Mouse (Mus musculus) v-Abl transformed pro-B cells (cell line): ENCODE results near the gene Micu1.

Experiments
- in situ Hi-C, 2 experiments: fragments of 400-800 bp; cut with MboI; formaldehyde crosslinking; loops; one replicate each; pipeline ENCODE4 v1.15.1; 2025; ENCODE audit not compliant: unreplicated experiment in 2 of 2

Micu1 gene

GRCm38 (mm10) chr10:59800159-59800558 lies 97.9 kb downstream of the Micu1 start:
- in situ Hi-C loops = loop anchor here in 1 of 2 experiments (25.0 kb wide), 1 partner anchor 338 kb away; no protein-coding TSS in a partner anchor

DNA sequence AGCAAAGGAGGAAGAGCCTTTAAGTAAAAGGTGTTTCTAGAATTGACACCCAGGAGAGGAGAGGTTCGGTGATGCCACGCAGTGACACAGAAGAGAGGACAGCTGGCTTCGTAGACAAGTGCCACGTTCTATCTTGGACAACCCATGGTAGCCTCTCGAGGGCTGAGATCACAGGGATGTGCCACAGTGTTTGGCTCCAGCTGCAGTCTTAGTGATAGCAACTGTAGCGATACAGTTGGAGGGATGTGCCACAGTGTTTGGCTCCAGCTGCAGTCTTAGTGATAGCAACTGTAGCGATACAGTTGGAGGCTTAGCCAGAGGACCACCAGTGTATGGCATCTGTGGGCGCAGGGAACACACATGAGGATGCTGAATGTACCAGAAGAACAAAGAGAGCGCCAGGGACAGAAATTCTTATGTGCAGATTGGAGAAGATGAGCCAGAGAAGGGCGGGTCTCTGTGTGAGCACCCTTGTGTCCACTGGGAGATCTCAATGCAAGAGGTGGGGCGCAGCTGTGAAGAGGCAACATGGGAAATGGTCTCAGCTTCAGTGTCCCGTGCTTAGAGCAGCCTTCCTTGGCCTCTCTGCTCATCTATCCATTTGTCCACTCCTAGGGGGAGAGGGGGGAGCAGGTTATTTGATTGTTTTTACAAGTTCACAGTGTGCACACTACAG lies 98.7 kb downstream of the Micu1 start:
- in situ Hi-C loops = loop anchor here in 1 of 2 experiments (25.0 kb wide), 1 partner anchor 339 kb away; no protein-coding TSS in a partner anchor

GRCm38 (mm10) chr10:59808677-59809076 lies 106.4 kb downstream of the Micu1 start:
- in situ Hi-C loops = loop anchor here in 1 of 2 experiments (25.0 kb wide), 1 partner anchor 346 kb away; no protein-coding TSS in a partner anchor

GRCm38 (mm10) chr10:59809991-59810574 lies 107.8 kb downstream of the Micu1 start:
- in situ Hi-C loops = loop anchor here (5.0 to 25.0 kb wide), 2 partner anchors 348 to 358 kb away; no protein-coding TSS in a partner anchor

- in situ Hi-C loops = loop anchor here (5.0 to 25.0 kb wide), 2 partner anchors 351 to 361 kb away; no protein-coding TSS in a partner anchor
Measured at GRCm38 (mm10) chr10:59812939-59813338, 110.7 kb downstream of the Micu1 start.

GRCm38 (mm10) chr10:59813759-59814158 lies 111.5 kb downstream of the Micu1 start:
- in situ Hi-C loops = loop anchor here (5.0 to 25.0 kb wide), 2 partner anchors 351 to 361 kb away; no protein-coding TSS in a partner anchor

DNA sequence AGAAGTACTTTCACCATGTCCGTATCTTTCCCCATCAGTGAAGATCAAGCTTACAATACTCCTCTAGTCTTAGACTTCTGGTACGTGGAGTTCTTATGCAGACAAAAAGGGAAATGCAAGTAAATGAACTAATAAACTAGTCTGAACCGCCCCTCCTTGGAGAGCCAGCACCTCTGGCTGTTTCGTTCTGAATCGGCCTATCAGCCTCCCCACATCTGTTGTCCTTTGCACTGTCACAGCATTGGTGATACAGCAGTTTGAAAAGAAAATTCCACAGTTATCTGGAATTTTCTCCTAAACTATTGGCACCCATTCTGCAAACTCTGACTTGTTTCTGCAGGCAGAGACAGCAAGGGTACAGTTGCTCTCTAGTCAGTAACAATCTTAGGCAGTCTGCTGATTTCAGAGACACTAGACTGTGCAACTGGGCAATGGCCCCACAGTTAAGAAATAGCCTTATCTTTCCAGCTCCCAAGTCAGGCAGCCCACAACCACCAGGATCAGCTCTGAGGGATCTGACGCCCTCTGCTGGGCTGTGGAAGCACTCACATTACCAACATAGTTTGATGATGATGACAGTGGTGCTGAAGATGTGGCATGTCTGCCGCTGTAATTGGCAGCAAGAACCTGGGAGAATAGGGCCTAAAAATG lies 112.4 kb downstream of the Micu1 start:
- in situ Hi-C loops = loop anchor here (5.0 to 25.0 kb wide), 2 partner anchors 352 to 362 kb away; no protein-coding TSS in a partner anchor

DNA sequence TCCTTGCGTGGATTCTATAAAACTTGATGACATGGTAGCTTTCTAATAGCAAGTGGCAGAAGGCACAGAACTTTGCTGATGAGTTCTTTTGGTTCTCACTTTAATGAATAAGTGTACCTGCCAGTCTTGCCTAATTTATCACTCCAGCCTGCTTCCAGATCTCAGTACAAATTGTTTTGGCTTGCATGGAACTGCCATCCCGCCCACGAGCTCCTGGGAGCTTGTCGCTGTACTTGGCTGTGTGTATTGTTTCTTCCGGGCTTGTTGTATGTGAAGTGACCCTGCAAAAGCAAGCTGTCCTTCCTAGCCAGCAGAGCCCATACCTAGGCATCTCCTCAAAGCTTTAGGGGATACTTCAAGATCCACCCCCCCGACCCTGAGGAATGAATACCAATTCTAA lies 114.3 kb downstream of the Micu1 start:
- in situ Hi-C loops = loop anchor here in 1 of 2 experiments (25.0 kb wide), 1 partner anchor 354 kb away; no protein-coding TSS in a partner anchor

DNA sequence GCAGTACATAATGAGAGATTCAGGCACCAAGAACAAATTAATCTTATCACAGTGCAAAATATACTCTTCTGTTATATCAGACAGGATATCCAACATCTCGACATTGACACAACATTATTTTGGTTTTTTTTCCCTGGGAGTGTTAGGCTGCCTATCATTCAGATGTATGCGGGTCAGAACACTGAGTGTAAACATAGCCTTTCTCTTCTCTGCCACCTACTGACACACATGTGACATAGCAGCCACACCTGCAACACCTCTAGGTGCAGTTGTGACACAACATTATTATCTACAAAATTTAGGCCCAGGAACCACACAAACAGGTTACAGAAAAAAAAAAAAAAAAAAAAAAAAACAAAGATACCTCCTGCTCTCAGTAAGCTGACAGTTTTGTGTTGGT lies 115.3 kb downstream of the Micu1 start:
- in situ Hi-C loops = loop anchor here in 1 of 2 experiments (25.0 kb wide), 1 partner anchor 355 kb away; no protein-coding TSS in a partner anchor

DNA sequence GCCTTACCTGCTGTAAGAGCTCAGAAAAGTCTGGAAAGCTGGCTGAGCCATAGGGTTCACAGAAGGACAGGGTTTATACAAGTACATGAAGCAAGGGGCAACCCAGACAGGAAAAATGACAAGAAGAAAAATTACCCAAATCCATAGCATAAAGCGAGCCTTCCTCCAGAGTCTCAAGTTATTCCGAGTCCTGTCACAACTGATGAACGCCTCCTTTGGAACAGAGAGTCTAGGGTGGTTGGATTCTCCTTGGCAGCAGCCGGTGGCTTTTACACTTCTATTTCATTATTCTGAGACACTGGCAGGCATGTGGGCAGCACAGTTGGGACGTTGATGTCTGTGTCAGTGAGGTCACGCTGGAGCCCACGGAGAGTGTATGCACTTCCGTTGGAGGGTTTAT lies 115.7 kb downstream of the Micu1 start:
- in situ Hi-C loops = loop anchor here in 1 of 2 experiments (25.0 kb wide), 1 partner anchor 356 kb away; no protein-coding TSS in a partner anchor

- in situ Hi-C loops = loop anchor here in 1 of 2 experiments (25.0 kb wide), 1 partner anchor 357 kb away; no protein-coding TSS in a partner anchor
Measured at GRCm38 (mm10) chr10:59819146-59819545, 116.9 kb downstream of the Micu1 start.

DNA sequence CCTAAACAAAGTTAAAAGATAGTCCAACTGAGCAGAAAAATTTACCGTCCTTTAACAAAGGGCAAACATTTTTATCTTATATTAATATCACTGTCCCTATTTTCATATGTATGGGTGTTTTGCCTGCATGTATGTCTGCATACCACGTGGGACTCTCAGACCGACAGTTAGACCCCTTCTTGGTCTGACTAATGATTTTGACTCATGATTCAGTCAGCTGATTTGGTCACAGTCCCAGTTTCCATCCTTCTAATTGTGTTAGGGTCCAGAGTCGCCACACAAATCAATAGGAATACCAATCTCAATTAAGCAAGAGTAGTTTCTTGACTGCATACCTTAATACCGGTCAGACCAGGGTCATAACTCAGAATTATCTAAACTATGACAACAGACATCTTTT lies 118.6 kb downstream of the Micu1 start:
- in situ Hi-C loops = loop anchor here in 1 of 2 experiments (25.0 kb wide), 1 partner anchor 359 kb away; no protein-coding TSS in a partner anchor

DNA sequence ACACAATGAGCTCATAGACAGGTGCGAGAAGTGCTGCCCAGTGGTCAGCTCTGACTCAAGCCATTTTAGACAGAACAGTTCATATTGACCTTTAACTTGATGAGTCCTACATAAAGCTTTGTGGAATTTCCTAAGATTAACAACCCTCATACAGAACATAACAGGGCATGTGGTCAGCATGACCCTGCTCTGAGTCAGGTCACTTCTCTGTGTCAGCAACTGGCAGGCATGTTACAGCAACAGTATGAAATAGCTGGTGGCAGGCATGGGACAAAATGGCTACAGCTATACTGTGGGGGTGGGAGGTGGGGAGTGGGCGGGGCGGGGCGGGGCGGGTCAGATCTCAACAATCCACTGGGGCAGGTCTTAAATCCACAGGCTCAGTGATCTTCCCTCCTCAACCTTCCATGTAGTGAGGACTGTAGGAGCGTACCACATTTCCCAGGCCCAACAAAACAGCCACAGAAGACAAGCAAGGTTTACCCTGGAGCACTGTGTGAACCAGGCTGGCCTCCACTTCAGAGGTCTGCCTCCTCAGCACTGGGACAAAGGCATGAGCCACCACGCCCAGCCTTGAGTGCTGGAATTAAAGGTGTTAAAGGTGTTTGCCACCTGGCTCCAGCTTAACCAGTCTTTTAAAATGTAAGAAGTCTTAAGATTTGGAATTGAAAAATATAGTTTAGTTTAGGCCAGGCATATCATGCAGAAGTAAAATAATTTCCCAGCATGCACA lies 119.2 kb downstream of the Micu1 start:
- in situ Hi-C loops = loop anchor here in 1 of 2 experiments (25.0 kb wide), 1 partner anchor 359 kb away; no protein-coding TSS in a partner anchor

DNA sequence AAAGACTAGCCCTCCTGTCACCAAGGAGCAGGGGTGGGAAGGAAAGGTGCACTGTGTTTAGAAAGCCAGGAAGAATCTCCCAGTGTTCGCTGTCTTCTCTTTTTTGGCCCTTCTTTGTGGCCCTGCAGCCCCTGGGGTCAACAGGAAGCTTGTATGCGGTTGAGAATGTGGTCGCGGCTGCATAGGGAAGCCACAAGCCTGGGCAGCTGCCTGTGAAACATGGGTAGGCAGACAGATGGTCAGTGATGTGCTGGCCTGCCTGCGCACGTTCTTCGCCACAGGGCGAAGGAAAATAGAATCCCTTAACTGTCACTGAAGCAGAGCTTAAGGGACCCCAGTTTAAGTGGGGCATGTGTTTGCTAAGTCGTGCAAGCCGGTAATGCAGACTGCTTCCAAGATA lies 120.6 kb downstream of the Micu1 start:
- in situ Hi-C loops = loop anchor here in 1 of 2 experiments (25.0 kb wide), 1 partner anchor 361 kb away; no protein-coding TSS in a partner anchor

DNA sequence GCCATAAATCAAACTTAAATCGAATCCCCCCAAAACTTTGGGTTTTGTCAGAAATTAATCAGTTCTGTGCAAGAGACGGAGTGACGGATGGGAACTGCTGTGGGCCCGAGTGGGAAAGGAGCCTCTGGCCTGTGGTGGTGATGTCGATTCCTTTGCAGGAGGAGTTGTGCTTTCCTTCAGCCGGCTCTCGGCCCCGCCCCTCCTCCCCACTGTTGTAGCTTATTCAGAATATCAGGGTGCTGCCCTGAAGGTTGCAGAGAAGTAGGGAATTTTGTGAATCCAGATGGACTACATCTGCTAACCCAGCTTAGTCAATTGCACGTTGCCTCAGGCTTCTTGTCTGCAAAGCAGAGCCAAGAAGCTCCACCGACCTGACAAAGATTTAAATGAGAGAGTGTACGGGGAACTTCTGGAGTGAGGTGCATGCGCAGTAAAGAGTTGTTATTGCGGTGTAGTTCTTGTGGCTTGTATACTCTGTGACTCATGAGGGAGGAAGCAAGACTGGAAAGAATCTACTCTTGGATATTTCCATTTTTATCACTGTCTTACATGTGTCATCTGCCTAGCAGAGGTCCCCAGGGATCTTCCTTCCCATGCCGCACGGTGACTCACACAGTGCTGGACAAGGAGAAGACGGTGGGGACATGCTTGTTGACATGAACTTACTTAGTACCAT lies 123.0 kb downstream of the Micu1 start:
- in situ Hi-C loops = loop anchor here in 1 of 2 experiments (25.0 kb wide), 1 partner anchor 1288 kb away; no protein-coding TSS in a partner anchor

- in situ Hi-C loops = loop anchor here in 1 of 2 experiments (25.0 kb wide), 1 partner anchor 1293 kb away; no protein-coding TSS in a partner anchor
Measured at GRCm38 (mm10) chr10:59829886-59830285, 127.6 kb downstream of the Micu1 start.

- in situ Hi-C loops = loop anchor here in 1 of 2 experiments (25.0 kb wide), 1 partner anchor 1295 kb away; no protein-coding TSS in a partner anchor
Measured at GRCm38 (mm10) chr10:59831950-59832349, 129.7 kb downstream of the Micu1 start.

GRCm38 (mm10) chr10:59835301-59836155 lies 133.3 kb downstream of the Micu1 start:
- in situ Hi-C loops = loop anchor here in 1 of 2 experiments (25.0 kb wide), 1 partner anchor 1298 kb away; no protein-coding TSS in a partner anchor
